In genomic region chr2:100919537-100920212, GRCm38 (mm10) we compare ENCODE assay signal across 20 mouse cellular contexts.
DNase-seq lines count a peak whose midpoint lies in the region; ATAC-seq and TF ChIP-seq lines count a peak whose summit lies in the region.
"Had no signal": no experiment of that assay in that cellular context is flagged by ENCODE, and none has a peak within 500 bp of the region (broad histone marks: within the 10 kb centered on the region; RNA-seq: fewer than 3 reads in every experiment).

No protein-coding gene starts in this region.

- H3K36me3 ChIP-seq in kidney, embryonic 15.5 days = no peaks in the 10 kb centered on the region
- no peaks in the 10 kb centered on the region for H3K36me3 ChIP-seq in kidney, postnatal 0 days (ENCODE audit: insufficient read depth, low read length)
- H3K36me3 ChIP-seq: embryonic facial prominence, embryonic 10.5 days; embryonic facial prominence, embryonic 12.5 days; forebrain, embryonic 15.5 days had no signal

- H3K4me2 ChIP-seq in kidney, embryonic 15.5 days = no peak overlapping the region
- H3K4me2 ChIP-seq in kidney, postnatal 0 days (ENCODE audit: low read length) = no peak overlapping the region
- H3K4me2 ChIP-seq: embryonic facial prominence, embryonic 12.5 days; forebrain, embryonic 13.5 days; forebrain, embryonic 15.5 days had no signal

- DNase-seq in kidney, postnatal 14 days = no peak
- DNase-seq in kidney, postnatal 0 days (ENCODE audit: low spot score) = peak; percentile 74
- DNase-seq in kidney, postnatal 36 days = no peak
- no peak for DNase-seq in urinary bladder, adult 2 months (ENCODE audit: low spot score)
- DNase-seq: adrenal gland, adult 8-10 months; adrenal gland, postnatal 14 days; adrenal gland, postnatal 36 days; cerebellum, adult 11-12 months; cerebellum, adult 2 months; cerebellum, adult 9-10 months; cerebellum, postnatal 10 days; cerebellum, postnatal 25 days; forebrain, postnatal 0 days had no signal

- no peaks in the 10 kb centered on the region for H3K4me1 ChIP-seq in kidney, embryonic 15.5 days
- no peaks in the 10 kb centered on the region for H3K4me1 ChIP-seq in kidney, postnatal 0 days (replicated peaks; ENCODE audit: insufficient read depth, low read length)
- H3K4me1 ChIP-seq: embryonic facial prominence, embryonic 10.5 days; embryonic facial prominence, embryonic 12.5 days; forebrain, embryonic 13.5 days; forebrain, embryonic 15.5 days had no signal

- WGBS in kidney, embryonic 15.5 days = 26% methylated on average over 1 of the region's 1 CpGs
- WGBS in kidney, postnatal 0 days = 17% methylated on average over 1 of the region's 1 CpGs

- H3K27me3 ChIP-seq in kidney, embryonic 15.5 days = no peaks in the 10 kb centered on the region
- H3K27me3 ChIP-seq in kidney, postnatal 0 days (ENCODE audit: insufficient read depth, low read length) = no peaks in the 10 kb centered on the region
- H3K27me3 ChIP-seq: embryonic facial prominence, embryonic 12.5 days; forebrain, embryonic 13.5 days; forebrain, embryonic 15.5 days; Patski had no signal

- H3K9me3 ChIP-seq in kidney, embryonic 15.5 days (replicated peaks) = no peaks in the 10 kb centered on the region
- H3K9me3 ChIP-seq in kidney, postnatal 0 days (replicated peaks; ENCODE audit: low read length) = no peaks in the 10 kb centered on the region
- H3K9me3 ChIP-seq: embryonic facial prominence, embryonic 10.5 days; embryonic facial prominence, embryonic 12.5 days; forebrain, embryonic 13.5 days; forebrain, embryonic 15.5 days had no signal

- no peak overlapping the region for H3K9ac ChIP-seq in kidney, embryonic 15.5 days
- H3K9ac ChIP-seq in kidney, postnatal 0 days (ENCODE audit: low read depth, low read length) = no peak overlapping the region
- H3K9ac ChIP-seq: embryonic facial prominence, embryonic 12.5 days; forebrain, embryonic 13.5 days; forebrain, embryonic 15.5 days; forebrain, postnatal 0 days had no signal

- peak; percentile 81 for ATAC-seq in kidney, embryonic 15.5 days (replicated peaks; ENCODE audit: low FRiP score)
- ATAC-seq in kidney, postnatal 0 days (replicated peaks; ENCODE audit: low FRiP score, low read depth) = no peak
- ATAC-seq: activated CD4-positive, CD25-positive, alpha-beta regulatory T cell, adult 4 months; forebrain, embryonic 13.5 days; forebrain, embryonic 15.5 days; forebrain, postnatal 0 days; Patski had no signal

- no peak overlapping the region for H3K4me3 ChIP-seq in kidney, embryonic 15.5 days (replicated peaks)
- no peak overlapping the region for H3K4me3 ChIP-seq in kidney, postnatal 0 days (replicated peaks; ENCODE audit: low read depth, low read length)
- H3K4me3 ChIP-seq: embryonic facial prominence, embryonic 10.5 days; embryonic facial prominence, embryonic 12.5 days; forebrain, embryonic 13.5 days; forebrain, embryonic 15.5 days had no signal

- H3K27ac ChIP-seq in kidney, embryonic 15.5 days = no peak overlapping the region
- no peak overlapping the region for H3K27ac ChIP-seq in kidney, postnatal 0 days
- H3K27ac ChIP-seq: embryonic facial prominence, embryonic 10.5 days; embryonic facial prominence, embryonic 12.5 days; forebrain, embryonic 13.5 days; forebrain, embryonic 15.5 days had no signal

- TF ChIP-seq CTCF in kidney, postnatal 0 days (IDR thresholded peaks at IDR 0.05; ENCODE audit: low read depth) = no peak
